Mouse (Mus musculus) adrenal gland, postnatal 0 days (tissue): ENCODE measurements around the gene Wdr19. TPM values are rescaled to one million over a fixed set of nuclear protein-coding genes. Genes with fewer than 3 reads are reported as not detected.

ENCODE experiments used
- polyA plus RNA-seq: library from polyadenylated mRNA; unstranded; fragments of >200 nt; fragmentation: Nextera tagmentation; extraction: Ambion mirVana; gene quantifications from 2 replicates; pipeline ENCODE4 v1.2.1, GENCODE M21; 2015

Wdr19 gene
- polyA plus RNA-seq: 6.1 and 8.4 TPM in 2 replicates

DNA sequence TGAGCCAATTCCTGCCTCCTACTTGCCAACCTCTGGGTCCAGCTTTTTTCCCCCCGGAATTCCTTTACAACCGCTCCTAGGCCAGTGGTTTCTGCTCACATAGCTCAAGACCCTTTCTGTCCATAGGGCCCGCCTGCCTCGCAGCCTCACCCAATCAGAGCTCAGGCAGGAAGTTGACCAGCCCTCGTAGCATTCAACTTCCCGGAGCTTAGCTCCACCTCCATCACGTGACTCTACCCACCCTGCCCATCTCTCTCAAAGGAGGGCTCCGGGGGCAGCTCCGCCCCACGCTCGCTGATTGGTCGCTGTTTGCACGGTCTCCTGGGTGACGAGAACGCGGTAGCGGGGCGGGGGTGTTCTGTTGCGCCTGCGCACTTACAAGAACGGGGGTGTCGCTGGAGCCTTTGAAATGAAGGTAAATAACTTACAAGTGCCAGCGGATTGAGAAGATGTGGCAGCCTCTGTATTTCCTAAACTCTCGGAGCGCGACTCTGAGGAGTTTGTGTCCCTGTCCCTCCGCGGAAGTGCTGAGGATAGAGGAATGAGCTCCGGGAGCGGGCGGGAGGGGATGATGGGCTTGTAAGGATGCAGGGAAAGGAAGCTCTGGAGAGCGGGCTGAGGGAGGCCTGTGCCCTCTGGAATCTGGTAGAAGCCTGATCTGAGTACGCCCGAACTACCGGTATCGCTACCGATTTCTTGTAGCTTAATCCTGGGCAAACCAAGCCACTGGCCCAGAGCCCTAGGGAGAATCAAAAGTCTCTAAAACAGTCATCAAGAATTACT, at the start of gene Wdr19:
Gene Wdr19, plus strand, starts transcription at position 351 of the 783 bp plus-strand sequence.

Other genes starting within 250 kb of the Wdr19 start
- 0.57 and 0.76 TPM in 2 replicates for gene Tlr6, start 239.6 kb upstream of the Wdr19 start, polyA plus RNA-seq
- gene Fam114a1, start 229.6 kb upstream of the Wdr19 start, polyA plus RNA-seq: 29.4 and 30.4 TPM in 2 replicates
- gene Tmem156, start 107.6 kb upstream of the Wdr19 start, polyA plus RNA-seq: 0.17 and 0.49 TPM in 2 replicates
- gene Klhl5, start 92.2 kb upstream of the Wdr19 start, polyA plus RNA-seq: 21.9 and 30.1 TPM in 2 replicates
- gene Rfc1, start 136.0 kb downstream of the Wdr19 start, polyA plus RNA-seq: 46.4 and 57.7 TPM in 2 replicates
- gene Klb, start 148.6 kb downstream of the Wdr19 start, polyA plus RNA-seq: 0.41 and 0.50 TPM in 2 replicates
- 905 and 1,502 TPM in 2 replicates for gene Rpl9, start 191.7 kb downstream of the Wdr19 start, polyA plus RNA-seq
- 46.8 and 81.8 TPM in 2 replicates for gene Lias, start 191.8 kb downstream of the Wdr19 start, polyA plus RNA-seq
- 79.6 and 87.2 TPM in 2 replicates for gene Ugdh, start 236.3 kb downstream of the Wdr19 start, polyA plus RNA-seq